Mouse (Mus musculus) kidney, postnatal 4 days (tissue): ENCODE data around the gene Ern2.

Source experiments
- DNase-seq, 2 experiments: peaks; one replicate each; pipeline ENCODE4 v3.0.0; 2021; ENCODE audit warnings: mixed read lengths in 2 of 2

Gene Ern2

DNA sequence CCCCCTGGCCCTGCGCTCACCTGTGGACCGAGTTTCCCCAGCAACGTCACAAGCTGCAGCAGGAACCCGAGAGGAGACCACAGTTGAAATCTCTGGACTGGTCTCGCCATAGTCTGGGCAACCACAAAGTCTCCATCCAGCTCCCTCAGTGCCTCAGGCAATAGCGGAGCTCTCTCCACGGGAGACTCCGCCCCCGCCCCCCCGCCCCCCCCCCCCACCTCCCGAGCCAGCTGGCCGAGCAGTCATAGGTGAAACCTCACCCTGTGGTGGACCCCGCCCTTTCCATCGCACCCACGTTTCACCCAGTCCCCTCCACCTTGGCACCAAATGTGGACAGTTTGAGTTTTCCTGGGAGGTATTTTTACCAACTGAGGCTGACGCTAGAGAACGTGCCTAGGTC, at the start of gene Ern2:
Ern2 (minus strand) TSS at position 165 of the 400 bp plus-strand sequence.
- no peak for DNase-seq

DNA sequence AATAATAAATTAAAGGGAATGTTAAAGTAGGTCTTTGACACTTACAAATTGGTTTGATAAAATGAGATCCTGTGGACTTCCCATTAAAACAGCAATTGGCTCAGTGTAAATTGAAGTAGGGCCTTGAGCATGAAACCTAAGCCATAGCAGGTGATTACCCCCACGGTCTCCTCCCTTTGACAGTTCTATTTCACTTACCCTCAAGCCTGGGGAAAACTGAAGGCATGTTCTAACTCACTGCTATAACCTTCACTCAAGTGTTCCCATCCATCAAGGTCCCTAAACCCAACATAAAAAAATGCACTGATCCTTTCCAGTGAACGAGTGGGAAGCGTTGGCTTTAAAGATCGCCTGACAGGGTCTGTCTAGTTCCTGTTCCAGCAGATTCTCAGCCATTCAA, 44.9 kb upstream of the Ern2 start:
- no peak for DNase-seq

DNA sequence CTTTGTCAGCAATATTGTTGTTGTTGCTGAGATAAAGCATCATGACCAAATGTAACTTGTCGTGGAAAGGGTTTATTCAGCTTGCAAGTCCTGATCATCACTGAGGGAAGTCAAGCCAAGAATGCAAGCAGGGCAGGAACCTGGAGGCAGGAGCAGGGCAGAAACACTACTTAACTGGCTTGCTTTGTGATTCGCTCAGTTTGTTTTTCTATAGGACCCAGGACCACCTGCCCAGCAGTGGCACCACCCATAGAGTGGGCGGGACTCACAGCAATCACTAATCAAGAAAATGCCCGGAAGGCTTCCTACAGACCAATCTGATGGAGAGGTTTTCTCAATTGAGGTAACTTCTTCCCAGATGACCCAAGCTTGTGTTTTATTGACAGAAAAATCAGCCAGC, 43.9 kb upstream of the Ern2 start:
- DNase-seq: no peak

DNA sequence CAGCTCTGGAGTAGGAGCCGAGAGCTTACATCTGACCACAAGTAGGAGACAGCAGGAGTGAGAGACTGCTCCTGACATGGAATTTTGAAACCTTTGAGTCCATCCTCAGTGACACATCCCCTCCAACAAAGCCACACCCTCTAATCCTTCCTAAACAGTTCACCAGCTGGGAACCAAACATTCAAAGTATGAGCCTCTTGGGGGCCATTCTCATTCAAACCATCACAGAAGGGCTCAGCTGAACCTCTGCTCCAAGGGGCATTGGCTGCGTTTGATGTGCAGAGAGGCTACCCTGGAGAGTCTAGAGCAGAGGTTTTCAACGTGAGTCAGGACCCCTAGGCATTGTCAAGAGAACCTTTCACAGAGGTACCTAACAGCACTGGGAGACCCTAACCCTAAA, 43.3 kb upstream of the Ern2 start:
- DNase-seq: no peak

DNA sequence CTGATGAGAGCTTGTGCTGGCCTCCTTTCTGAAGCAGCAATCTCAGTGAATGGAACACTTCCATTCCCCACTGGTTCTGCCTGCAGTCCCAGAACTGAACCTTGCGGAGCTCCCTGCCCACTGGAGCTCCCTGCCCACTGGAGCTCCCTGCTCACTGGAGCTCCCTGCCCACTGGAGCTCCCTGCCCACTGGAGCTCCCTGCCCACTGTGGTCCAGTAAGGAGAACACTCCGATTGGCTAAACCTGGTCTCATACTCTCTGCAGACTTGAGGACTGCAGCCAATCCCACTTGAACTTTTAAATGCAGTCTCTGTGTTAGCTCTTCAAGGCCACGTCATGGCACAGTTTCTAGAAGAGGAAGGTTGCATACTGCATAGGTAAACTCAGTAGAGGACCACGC, 40.7 kb upstream of the Ern2 start:
- no peak for DNase-seq

DNA sequence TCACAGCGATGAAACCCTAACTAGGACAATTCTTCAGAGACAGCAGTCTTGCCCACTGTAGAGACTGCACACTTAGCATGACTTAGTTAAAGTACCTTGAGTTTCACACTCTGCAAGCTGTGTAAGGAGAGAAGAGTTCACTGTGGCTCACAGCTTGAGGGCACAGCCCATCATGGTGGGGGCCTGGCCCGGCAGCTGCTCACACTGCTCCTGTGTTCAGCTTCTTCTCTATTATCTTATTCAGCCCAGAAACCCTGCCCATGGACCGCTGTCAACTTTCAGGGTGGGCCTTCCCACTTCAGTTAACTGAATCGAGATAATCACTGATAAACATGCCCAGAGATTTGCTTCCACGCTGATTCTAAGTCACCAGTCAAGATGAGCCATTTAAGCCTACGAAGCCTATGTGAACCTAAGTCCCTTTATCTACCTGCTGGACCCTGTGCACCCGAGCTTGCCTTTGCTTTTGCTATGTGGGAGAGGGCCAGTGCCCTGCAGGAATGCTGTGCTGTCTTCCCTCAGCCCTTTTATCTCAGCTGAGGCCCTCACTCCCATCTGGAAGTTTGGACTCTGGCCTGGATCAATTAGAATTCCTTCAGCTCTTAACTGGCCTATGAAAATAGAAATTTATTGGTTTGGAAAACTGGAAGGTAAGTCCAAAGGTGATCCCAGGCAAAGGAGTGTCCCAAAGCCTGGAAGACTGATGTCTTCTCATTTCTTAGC, 40.2 kb upstream of the Ern2 start:
- DNase-seq: no peak

DNA sequence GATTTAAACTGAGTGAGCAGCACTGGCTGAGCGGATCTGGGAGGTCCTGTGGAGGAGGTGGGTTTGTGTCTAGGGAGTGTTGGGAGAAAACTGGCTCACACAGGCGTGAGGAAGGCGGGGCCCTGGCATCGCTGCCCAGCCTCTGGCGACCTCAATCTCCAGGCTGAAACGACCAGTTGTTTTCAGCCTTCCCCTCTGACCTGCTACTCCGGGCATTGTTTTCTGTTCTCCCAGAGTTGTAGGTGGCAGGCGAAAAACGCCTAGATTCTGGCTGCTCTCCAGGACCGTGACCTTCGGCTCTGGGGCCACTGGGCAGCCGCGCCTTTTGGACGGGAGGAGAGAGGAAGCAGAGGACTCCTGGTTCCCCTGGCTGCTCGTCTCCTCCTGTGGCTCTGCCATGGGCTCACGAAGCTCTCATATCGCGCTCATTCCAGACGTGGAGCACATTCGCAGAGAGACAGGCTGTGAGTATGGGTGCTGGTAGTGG, 33.4 kb upstream of the Ern2 start, which contains the start of gene Chp2:
Chp2 (plus strand) TSS at position 182 of the 487 bp plus-strand sequence.
- DNase-seq: peak; percentile 43 to 59

DNA sequence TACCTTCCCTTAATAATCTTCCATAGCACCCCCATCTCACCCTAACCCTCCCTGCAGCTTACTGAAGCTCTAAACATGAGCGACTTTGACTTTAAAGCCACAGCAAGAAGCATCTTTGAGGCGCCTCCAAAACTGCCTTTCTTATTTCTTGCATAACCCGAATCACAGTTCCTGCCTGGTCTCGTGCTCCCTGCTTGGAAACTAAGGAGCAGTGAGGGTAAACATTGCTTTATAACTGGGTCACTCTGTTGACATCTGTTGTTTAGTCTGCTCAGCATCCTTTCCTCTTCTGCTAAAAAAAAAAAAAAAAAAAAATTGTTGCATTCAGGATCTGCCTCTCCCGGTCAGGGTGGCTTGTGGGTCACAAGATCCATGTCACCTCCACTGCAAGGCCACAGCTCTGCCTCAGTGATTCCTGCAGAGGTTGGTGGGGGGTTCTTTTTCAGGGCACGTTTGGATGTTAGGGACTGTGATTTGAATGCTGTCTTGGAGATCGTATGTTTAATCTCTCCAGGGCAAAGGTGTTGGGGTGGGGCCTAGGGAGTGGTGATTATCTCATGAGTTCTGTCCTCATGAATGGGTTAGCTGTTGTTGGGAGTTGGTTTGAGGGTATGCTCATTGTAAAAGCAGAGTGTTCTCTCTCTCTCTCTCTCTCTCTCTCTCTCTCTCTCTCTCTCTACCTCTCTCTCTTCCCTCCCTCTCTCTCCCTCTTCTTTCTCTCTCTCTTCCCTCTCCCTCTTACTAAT, 22.4 kb upstream of the Ern2 start:
- no peak for DNase-seq

DNA sequence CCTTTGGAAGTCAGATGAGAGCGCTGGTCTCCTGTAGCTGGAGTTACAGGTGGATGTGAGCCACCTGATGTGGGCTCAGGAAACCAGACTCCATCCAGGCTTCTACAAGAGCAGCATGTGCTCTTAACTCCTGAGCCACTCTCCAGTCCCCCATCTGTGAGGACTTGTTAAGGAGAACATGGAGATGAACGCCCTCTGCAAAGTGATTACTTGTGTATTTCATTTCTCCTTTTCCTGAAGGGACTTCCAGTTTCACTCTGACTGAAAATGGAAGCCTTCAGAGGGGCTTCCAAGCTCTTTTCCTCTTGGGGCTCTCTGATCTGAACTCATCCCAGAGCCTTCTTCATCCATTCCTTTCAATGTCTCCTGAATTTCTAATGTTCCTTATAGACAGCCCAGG, 20.1 kb upstream of the Ern2 start:
- DNase-seq: no peak

DNA sequence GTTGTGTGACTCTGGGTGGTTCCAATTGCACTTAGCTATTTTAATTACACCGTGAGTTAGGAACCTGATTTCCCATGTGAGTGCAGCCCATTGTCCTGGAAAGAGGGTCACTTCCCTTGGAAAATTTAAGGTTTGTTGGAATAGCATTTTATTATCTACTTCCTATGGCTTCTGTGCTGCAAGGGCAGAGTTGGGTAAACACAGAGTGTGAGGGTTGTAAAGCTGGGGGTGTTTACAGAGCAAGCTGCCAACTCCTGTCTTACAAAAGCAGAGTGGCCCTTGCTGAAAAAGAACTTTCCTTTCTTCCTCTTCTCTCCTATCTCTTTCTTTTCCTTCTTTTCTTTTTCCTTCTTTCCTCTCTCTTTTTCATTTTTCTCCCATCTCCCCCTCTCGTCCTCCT, 17.9 kb upstream of the Ern2 start:
- DNase-seq: no peak

DNA sequence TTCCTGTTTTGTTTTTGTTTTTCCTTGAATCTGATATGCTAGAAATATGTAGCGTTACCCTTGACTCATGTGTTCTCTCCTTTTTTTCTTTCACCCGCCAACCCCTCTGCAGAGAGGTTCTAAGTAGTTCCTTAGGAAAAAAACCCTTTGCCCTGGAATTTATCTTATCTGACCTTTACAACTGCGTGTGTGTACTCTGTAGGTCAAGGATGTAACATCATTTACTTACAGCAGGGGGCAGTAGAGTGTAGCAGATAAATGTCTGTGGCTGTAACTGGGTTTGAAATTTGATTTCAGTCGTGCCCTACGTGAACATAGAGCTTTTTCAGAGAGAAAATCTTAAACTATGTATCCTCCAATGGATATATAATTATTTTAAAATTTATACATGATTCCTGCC, 13.3 kb upstream of the Ern2 start:
- DNase-seq: no peak

DNA sequence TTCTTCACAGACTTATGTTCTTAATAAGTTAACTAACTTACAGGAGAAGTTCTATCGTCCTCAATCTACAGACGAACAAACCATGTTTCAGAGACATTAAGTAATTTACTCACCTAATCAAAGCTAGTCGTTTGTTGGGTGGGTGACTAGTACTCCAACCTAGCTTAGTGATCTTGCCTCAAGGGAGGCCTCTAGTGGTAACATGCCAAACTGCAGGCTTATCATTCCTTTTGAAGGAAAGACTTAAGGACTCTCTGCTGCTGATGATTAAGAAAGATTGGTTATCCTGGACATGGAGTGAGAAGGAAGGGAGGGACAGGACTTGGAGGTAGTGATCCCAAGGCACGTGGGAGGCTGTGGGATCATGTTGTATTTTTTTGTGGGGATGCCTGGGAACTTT, 11.3 kb upstream of the Ern2 start:
- peak; percentile 65 to 69 for DNase-seq

DNA sequence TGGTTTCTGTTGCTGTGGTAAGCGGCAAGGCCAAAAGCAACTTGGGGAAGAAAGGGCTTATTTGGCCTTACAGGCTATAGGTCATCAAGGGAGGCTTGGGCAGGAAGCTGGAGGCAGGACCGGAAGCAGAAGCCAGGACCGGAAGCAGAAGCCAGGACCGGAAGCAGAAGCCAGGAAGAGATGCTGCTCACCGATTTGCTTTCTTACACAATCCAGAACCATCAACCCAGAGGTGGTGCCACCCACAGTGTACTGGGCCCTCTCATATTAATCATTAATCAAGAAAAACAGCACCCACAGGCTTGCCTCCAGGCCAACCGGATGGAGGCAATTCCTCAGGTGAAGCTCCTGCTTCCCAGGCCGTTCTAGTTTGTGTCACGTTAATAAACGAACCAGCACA, 10.8 kb upstream of the Ern2 start:
- DNase-seq: no peak

DNA sequence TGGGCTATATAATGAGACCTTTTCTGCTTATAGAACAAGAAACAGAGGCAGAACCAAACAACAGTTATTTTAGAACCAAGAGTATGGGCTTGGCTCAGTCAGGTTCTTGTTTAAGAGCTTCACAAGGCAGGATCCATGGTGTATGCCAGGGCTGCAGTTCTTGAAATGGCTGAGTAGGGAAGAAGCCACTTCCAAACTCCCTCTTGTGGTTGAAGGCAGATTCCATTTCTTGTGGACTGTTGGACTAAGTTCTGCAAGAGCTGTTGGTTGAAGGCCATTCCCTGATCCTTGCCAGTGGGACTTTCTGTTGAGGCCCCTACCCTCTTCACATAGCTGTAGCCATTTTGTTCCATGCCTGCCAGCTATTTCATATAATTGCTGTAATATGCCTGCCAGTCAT, 7.9 kb upstream of the Ern2 start:
- DNase-seq: no peak

DNA sequence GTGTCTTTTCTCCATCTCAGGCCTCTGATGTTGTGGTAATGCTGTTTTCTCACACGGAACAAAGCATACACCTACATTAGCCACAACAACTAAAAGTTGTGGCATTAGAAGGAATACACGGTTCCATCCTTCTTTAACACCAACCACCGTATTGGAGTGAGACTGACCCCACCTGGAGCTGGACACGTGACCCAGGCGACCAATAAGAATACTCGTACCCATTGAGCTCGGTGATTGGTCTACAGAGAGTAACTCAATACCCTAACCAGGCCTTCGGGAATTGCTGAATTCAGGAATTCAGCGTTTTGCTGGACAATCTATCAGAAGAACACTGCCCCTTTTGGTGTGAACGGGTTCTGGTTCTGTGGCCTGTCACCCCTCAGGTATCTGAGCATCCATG, 5.1 kb upstream of the Ern2 start:
- DNase-seq: no peak

DNA sequence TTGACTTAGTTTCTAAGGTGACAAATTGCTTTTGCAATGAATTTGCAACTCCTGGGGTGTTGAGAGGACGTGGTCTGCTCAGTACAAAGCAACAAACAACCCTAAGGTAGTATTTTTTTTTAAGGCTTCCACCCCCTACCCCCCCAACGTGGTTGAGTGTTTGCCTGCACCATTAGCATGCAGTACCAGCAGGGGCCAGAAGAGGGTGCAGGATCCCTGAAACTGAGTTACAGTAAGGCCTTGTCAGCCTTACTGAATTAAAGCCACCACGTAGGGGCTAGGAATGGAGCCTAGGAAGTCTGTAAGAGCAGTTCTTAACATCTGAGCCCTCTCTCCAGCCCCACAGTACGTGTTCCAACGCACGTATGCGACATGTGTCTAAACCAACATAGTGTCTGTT, 3.5 kb upstream of the Ern2 start:
- peak; percentile 74 to 75 for DNase-seq

DNA sequence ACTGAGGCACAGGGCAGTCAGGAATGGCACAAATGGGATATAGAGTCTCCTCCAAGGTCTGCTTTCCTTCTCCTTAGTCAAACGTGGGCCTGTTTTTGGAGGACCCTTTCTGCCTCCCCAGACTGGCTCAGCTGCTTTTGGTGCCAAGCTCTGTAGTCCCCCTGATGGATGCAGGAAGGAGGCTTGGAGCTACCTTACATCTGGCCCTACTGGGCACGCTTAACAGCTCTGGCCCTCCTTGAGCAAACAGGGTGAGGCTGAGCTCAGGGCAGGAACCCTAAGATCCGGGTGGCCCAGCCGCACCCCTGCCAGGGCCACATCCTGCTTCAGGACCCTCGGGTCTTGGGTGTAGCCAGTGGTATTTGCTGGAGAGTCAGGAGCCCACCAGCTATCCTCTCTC, 1.4 kb downstream of the Ern2 start:
- DNase-seq: no peak

DNA sequence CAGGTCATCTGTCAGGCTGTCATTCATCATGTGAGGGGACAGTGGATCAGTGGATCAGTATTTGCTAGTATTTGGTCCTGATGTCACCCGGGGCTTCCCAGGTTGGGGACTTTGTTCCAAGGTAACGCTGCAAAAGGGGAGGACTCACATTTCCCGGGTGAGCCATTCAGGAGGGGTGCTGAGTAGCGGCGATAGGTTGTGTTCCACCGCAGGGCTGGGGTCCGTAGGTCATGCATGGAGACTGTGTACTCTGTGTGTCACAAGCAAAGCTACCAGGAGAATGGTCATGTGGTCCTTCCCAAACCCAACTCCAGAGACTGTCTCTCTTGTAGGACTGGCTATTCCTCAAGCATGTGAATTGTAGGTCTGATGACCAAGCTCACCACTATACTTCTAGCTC, 5.3 kb downstream of the Ern2 start:
- no peak for DNase-seq

DNA sequence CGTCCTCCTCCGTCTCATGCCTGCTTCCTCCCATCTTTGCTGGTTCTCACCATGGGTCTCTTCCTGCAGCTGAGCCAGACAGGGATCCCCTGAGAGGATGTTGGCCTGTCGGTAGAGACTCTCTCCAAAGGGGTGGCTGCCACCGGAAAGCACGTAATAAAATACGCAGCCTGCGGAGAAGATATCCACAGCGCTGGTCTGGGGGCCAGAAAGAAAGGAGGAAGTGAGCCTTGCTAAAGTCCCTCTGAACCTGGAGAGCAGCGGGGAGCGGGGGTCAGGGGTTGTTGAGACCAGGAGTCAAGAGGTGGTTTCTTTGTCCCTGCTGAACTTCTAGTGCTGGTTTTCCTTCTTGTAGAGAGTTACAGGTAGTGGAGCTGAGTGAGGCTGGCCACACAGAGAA, 14.4 kb downstream of the Ern2 start:
- no peak for DNase-seq

DNA sequence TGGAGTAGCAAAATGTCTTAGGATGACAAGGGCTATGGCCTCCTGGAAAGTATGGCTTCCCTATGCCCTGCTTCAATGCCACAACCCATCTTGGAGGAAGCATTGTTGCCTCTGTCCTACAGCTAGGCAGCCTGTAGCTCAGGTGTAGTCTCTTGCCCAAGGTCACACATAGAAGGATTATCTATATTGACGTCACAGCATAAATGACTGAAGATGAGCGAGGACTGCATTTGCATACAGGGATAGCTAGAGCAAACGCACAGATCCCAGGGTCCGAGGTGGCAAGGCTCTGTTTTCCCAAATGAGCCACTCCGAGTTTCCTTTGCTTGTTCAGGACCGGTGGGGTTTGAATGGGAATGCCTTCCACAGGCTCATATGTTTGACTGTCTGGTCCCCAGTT, 15.3 kb downstream of the Ern2 start:
- DNase-seq: no peak

DNA sequence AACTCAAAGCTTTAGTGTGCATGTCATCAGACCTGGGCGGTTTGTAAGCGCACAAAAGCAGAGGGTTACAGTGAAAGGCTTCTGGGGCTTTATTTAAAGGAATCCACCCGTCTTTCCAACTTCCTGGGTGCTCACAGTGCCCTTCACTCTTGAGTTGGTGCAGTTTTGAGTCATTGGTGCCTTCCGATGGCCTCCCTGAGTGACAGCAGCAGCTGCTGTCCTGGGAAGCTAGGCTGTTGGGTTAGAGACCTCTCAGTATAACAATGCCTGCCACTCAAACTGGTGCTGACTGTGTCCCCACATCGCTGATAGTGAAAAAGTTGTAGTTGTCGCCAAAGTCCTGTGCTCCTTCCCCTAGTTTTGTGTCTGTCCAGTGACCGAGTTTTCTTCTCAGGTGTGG, 18.8 kb downstream of the Ern2 start:
- no peak for DNase-seq

DNA sequence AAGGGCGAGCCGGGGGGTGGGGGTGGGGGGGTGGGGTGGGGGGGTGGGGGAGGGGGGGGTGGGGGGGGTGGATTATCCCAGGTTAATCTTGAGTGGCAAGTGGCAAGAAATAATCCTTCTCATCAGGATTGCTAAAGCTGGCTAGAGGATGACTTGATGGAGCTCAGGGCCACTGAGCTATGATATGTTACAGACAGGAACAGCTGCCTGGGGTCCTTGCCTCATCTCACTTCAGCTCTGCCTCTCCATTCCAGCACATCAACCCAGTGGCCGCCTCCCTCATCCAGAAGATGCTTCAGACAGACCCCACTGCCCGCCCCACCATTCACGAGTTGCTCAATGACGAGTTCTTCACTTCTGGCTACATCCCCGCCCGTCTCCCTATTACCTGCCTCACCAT, 22.2 kb downstream of the Ern2 start:
- no peak for DNase-seq

DNA sequence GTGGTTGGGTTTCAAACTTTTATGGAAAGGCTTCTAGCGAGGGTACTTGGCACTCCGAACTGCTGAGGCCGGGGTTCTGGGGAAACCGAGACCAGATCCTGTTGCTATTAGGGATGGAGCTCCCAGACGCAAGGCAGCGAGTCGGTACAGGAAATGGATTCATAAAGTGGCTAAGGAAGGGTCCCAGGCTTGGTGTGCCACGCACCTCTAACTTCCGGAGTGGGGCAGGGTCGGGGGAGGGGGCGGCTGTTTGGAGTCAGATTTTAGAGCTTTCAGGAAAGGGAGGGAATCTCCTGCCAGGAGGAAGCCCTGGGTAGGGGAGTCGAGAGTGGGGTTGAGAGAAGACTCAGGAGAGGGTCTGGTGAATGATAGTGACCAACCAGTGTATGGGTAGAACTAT, 26.0 kb downstream of the Ern2 start:
- peak in 1 of 2 experiments; percentile 20 for DNase-seq
